Mouse (Mus musculus): ENCODE results near the gene Gramd4.

GRCm38 (mm10) chr15:86171316-86171715, 113.8 kb downstream of the Gramd4 start:
- TF ChIP-seq HCFC1 (IDR thresholded peaks at IDR 0.05; ENCODE audit: borderline replicate concordance, insufficient read depth, low read length) (no peak), ZC3H11A (IDR thresholded peaks at IDR 0.05; ENCODE audit: borderline replicate concordance, low read depth, low read length) (no peak), MAFK (IDR thresholded peaks at IDR 0.05; ENCODE audit: insufficient read depth, low read depth, low read length) (no peak), ZNF384 (IDR thresholded peaks at IDR 0.05; ENCODE audit: low read depth, low read length) (no peak)

Measured in ES-E14 (cell line).